Mouse (Mus musculus) lung, embryonic 14.5 days (tissue): ENCODE data around the gene Nsmce1. TPM values are rescaled to one million over a fixed set of nuclear protein-coding genes. Genes with fewer than 3 reads are reported as not detected.
A peak's percentile ranks its signal among the peaks of the same experiment; 100 is the strongest.

Experiments
- ATAC-seq: fragments of 200-750 bp; cut with Nextera tagmentation; 2 replicates; pipeline ENCODE4 v1.8.0; 2017; ENCODE audit warnings: mild to moderate bottlenecking, moderate TSS enrichment, moderate library complexity; ENCODE audit not compliant: insufficient read depth
- DNase-seq: peaks from one replicate; pipeline ENCODE4 v3.0.0-alpha.2; 2015
- H3K27ac ChIP-seq: fragments of 300-500 bp; sonication (generic); 2 replicates; pipeline ENCODE4 v1.5.1; 2014; ENCODE audit warnings: low read depth, mild to moderate bottlenecking, moderate library complexity
- H3K27me3 ChIP-seq: fragments of 300-500 bp; sonication (generic); 2 replicates; pipeline ENCODE4 v1.6.1; 2014; ENCODE audit warnings: low read length, control low read depth; ENCODE audit not compliant: insufficient read depth
- H3K36me3 ChIP-seq: fragments of 300-500 bp; sonication (generic); 2 replicates; pipeline ENCODE4 v1.6.1; 2014; ENCODE audit warnings: control low read depth; ENCODE audit not compliant: insufficient read depth
- H3K4me1 ChIP-seq: fragments of 300-500 bp; sonication (generic); 2 replicates; pipeline ENCODE4 v1.6.1; 2014; ENCODE audit warnings: antibody characterized with exemption, control low read depth; ENCODE audit not compliant: insufficient read depth
- H3K4me2 ChIP-seq: fragments of 300-500 bp; sonication (generic); 2 replicates; pipeline ENCODE4 v1.6.1; 2014; ENCODE audit warnings: mild to moderate bottlenecking
- H3K4me3 ChIP-seq: fragments of 300-500 bp; sonication (generic); 2 replicates; pipeline ENCODE4 v1.5.1; 2014; ENCODE audit warnings: low read depth, low read length
- H3K9ac ChIP-seq: fragments of 300-500 bp; sonication (generic); 2 replicates; pipeline ENCODE4 v1.6.1; 2014
- H3K9me3 ChIP-seq: fragments of 300-500 bp; sonication (generic); 2 replicates; pipeline ENCODE4 v1.6.1; 2016; ENCODE audit warnings: low read depth, low read length, control low read depth
- CTCF ChIP-seq: IDR thresholded peaks from 2 replicates; pipeline ENCODE4 v1.5.1; 2016; ENCODE audit warnings: antibody characterized with exemption, low read depth
- WGBS: fragments of 180-500 bp; shearing (Covaris S2); extraction: QIAGEN DNeasy Blood & Tissue Kit; methylation state at CpG from one replicate; pipeline ENCODE4 v1.1.7; 2014; 5-methylcytosine and 5-hydroxymethylcytosine counted together
- polyA plus RNA-seq: library from polyadenylated mRNA; unstranded; fragments of >200 nt; fragmentation: Nextera tagmentation; extraction: Ambion mirVana; gene quantifications from 2 replicates; pipeline ENCODE4 v1.2.1, GENCODE M21; 2014

Nsmce1 gene
- polyA plus RNA-seq, 1 experiment from 2014 or later, result 156 TPM

DNA sequence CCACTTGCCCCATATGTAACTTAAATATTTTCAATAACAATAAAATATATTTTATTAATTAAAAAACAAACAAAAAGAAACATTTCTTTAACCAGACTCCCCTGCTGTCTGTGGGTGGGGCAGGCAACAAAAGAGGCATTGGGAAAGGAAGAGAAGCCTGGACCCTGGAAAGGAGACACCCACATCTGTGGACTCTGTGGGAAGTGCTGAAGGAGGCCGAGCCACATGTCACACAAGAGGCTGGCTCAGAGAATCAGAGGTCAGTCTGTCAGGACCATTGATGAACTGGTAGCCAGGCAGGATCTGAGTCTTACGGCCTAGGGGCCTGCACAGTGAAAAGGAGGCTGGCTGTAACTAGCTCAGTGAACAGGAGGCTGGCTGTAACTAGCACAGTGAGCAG, 29.2 kb downstream of the Nsmce1 start:
- Histone ChIP-seq H3K9me3 (no peaks in the 10 kb centered on the region), H3K27me3 (no peaks in the 10 kb centered on the region), H3K4me2 (no peak overlapping the region), H3K9ac (no peak overlapping the region), H3K4me3 (no peak overlapping the region), H3K4me1 (no peaks in the 10 kb centered on the region), H3K36me3 (peaks cover 46% of the 10 kb centered on the region), H3K27ac (no peak overlapping the region)
- 66% methylated on average over 2 of the region's 2 CpGs for WGBS
- no peak for ATAC-seq
- no peak for DNase-seq
- TF ChIP-seq CTCF, result no peak

DNA sequence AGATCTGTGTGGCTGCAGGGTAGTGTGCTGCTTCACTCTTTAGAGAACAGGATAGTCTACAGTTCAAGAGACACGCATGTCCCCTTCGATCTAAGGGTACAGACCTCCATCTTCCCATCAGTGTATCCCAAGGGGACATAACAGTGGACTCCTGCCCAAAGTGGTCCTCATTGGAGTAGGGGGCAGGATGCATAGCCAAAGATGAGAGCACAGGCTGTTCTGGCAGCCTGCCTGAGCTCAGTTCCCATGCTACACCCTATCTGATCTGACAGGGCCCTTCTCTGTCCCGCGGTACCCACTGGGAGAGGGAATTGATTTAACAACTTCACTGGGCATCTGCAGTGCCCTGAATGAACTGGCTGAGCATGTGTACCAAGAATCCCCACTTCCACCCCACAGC, 37.7 kb downstream of the Nsmce1 start:
- 96% methylated on average over 4 of the region's 4 CpGs for WGBS
- Histone ChIP-seq H3K9ac (no peak overlapping the region), H3K27me3 (no peaks in the 10 kb centered on the region), H3K4me1 (no peaks in the 10 kb centered on the region), H3K9me3 (no peaks in the 10 kb centered on the region), H3K4me2 (no peak overlapping the region), H3K36me3 (peaks cover 30% of the 10 kb centered on the region), H3K4me3 (no peak overlapping the region), H3K27ac (no peak overlapping the region)
- ATAC-seq, result no peak
- DNase-seq, result no peak
- no peak for TF ChIP-seq CTCF

DNA sequence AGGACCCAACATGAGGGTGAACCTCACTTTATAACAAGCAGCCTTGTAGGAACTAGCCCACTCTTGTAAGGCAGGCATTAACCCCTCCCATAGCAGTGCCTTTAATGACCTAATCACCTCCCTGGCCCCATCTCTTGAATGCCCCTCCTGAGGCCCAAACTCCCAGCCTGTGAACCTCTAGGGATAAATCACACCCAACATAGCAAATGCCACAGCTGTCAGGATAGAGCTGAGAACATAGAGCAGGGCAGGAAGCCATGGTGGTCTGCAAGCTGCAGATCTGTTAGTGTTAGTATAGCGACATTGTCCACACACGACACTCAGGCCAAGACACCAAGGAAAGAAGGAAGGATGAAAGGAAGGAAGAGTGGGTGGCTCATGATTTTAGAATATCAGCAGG, 40.3 kb downstream of the Nsmce1 start:
- no peaks in the 10 kb centered on the region for H3K4me1 ChIP-seq
- H3K4me3 ChIP-seq, result no peak overlapping the region
- DNase-seq, result peak; percentile 55
- WGBS, result 36% methylated on average over 2 of the region's 2 CpGs
- TF ChIP-seq CTCF, result no peak
- no peaks in the 10 kb centered on the region for H3K9me3 ChIP-seq
- H3K36me3 ChIP-seq, result peaks cover 18% of the 10 kb centered on the region
- ATAC-seq, result peak; percentile 70
- H3K27ac ChIP-seq, result no peak overlapping the region
- no peaks in the 10 kb centered on the region for H3K27me3 ChIP-seq
- no peak overlapping the region for H3K9ac ChIP-seq
- no peak overlapping the region for H3K4me2 ChIP-seq

DNA sequence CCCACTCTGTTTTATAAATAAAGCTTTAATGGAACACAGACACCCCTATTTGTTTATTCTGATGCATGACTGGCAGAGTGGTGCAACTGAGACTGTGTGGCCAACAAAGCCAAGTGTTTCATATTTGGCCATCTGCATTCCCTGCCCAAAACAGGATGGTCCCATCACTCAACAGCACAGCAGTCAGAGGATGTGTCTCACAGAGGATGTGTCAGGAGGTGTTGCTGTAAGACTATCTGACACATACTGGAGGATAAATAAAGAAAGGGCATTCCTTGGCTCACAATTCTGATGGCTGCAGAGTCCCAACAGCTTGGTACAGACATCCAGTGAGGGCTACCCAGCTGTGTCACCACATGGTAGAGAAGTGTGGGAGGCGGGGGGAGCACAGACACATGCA, 40.7 kb downstream of the Nsmce1 start:
- Histone ChIP-seq H3K27me3 (no peaks in the 10 kb centered on the region), H3K4me3 (no peak overlapping the region), H3K9ac (no peak overlapping the region), H3K36me3 (peaks cover 14% of the 10 kb centered on the region), H3K4me1 (peaks cover under 1% of the 10 kb centered on the region), H3K4me2 (no peak overlapping the region), H3K27ac (peak overlapping the region; percentile 12; the same call in 1 of the 2 replicates), H3K9me3 (no peaks in the 10 kb centered on the region)
- DNase-seq, result peak; percentile 82
- peak; percentile 91 for ATAC-seq
- TF ChIP-seq CTCF, result no peak
- 31% methylated on average over 1 of the region's 1 CpGs for WGBS

DNA sequence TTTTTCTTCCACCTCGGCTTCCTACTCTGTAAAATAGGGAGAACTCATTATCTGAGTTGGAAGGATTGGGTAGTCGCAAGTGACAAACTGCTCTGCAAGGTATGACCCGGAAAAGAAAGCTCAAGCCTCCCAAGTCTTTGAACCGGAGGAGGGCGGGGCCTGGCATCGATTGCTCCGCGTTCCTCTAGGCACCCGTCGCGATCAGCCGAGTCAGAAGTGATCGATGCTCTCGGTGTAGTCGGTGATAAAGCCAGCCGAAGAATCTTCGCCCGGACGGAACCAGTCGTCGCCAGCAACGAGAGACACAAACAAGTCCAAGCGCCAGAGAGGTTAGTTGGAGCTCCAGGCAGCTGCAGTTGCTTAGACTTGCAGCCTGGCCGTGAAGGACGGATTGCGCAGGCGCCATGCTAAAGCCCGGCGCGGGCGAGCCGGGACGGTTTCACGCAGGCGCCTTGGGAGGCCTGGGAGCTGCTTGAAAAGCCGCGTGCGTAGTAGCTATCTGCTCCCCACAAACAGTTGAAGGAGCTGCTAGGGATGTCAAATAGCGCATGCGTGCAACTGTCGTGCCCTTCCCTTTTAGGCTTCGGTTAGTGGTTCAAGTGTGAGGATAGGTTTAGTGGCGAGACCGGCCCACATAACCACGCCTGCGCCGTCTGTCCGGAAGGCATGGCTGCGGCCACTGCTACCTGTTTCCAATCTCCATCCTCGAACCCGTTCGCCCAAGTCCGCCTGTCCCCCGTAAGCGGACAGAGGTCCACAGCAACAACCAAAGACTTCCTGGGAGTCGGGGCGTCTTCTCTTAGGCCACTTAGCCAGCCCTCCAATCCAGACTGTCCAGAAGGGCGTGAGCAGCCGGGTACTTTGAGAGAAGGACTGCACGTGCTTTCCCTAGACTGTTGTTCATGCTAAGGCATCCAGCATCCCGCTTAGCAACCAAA, 46.7 kb downstream of the Nsmce1 start, which contains the start of gene Kdm8:
Gene Kdm8 (plus strand): TSS at position 213 of the 938 bp plus-strand sequence.
- no peaks in the 10 kb centered on the region for H3K27me3 ChIP-seq
- peak within 1 kb of the TSS; percentile 76 for H3K9ac ChIP-seq

DNA sequence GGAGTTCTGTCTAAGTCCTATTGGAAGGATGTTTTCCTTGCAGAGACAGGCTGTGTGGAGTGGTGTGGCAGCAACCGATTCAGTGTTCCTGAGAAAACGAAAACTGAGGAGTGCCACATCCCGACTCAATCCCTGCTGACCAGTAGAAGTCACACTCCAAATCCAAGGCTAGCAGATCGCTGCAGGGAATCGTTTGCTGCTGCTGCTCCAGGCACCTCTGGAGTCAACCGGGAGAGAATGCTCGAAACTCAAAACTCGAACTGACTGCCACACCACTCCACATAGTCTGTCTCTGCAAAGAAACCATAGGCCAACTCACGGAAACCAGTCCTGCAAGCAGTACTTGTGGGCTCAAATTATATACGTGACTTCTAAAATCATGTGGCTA, 47.3 kb downstream of the Nsmce1 start:
- DNase-seq (no peak), ATAC-seq (peak; percentile 9; the same call in 1 of the 2 replicates)
- H3K9me3 ChIP-seq, result peaks cover 5% of the 10 kb centered on the region; the same call in 1 of the 2 replicates
- H3K4me1 ChIP-seq, result peaks cover 14% of the 10 kb centered on the region
- peak overlapping the region; percentile 98 for H3K27ac ChIP-seq
- 17% methylated on average over 10 of the region's 10 CpGs for WGBS
- H3K36me3 ChIP-seq, result no peaks in the 10 kb centered on the region
- peak overlapping the region; percentile 62 for H3K4me3 ChIP-seq
- peak overlapping the region; percentile 76 for H3K9ac ChIP-seq
- H3K4me2 ChIP-seq, result peak overlapping the region; percentile 73
- TF ChIP-seq CTCF, result no peak
- no peaks in the 10 kb centered on the region for H3K27me3 ChIP-seq

More for the DNA sequence above, 46.7 kb downstream of the Nsmce1 start, which contains the start of gene Kdm8:
- DNase-seq, result peak; percentile 98
- TF ChIP-seq CTCF, result no peak
- Histone ChIP-seq H3K36me3 (no peaks in the 10 kb centered on the region), H3K9me3 (no peaks in the 10 kb centered on the region), H3K4me1 (peaks cover 14% of the 10 kb centered on the region), H3K4me3 (peak within 1 kb of the TSS; percentile 62), H3K27ac (peak within 1 kb of the TSS; percentile 98), H3K4me2 (peak within 1 kb of the TSS; percentile 73)
- ATAC-seq, result peak; percentile 93
- 2% methylated on average over 61 of the region's 61 CpGs for WGBS

DNA sequence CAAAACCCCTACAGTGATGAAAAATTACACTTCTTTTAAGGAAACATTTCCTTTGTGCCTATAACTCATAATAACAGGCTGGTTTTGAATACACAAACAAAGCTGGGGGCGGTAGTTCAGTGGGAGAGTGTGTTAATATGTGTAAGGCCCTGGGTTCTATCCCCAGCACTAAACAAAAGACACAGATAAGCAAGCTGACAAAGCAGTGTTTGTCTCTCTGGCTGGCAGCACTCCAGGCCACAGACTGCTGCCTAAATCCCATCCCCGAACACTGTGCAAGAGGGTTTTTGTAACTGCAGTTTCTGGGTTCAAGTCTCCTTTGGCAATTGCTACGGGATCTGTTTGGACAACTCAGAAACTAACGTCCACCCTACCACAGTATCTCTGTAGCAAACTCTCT, 49.1 kb downstream of the Nsmce1 start:
- 0 out of 2 replicates have a peak, but pooled peaks have one; percentile 9 for ATAC-seq
- no peak for TF ChIP-seq CTCF
- Histone ChIP-seq H3K9ac (no peak overlapping the region), H3K27ac (peak overlapping the region; percentile 42; the same call in 1 of the 2 replicates), H3K27me3 (no peaks in the 10 kb centered on the region), H3K9me3 (peaks cover 5% of the 10 kb centered on the region; the same call in 1 of the 2 replicates), H3K4me2 (no peak overlapping the region), H3K4me3 (no peak overlapping the region), H3K4me1 (peaks cover 14% of the 10 kb centered on the region), H3K36me3 (no peaks in the 10 kb centered on the region)
- peak; percentile 84 for DNase-seq
- WGBS, result 45% methylated on average over 4 of the region's 4 CpGs
